Mouse (Mus musculus) frontal cortex, postnatal 14 days (tissue): ENCODE measurements around the gene 1500015O10Rik.

ENCODE experiments used
- DNase-seq, 2 experiments: peaks; one replicate each; pipeline ENCODE4 v3.0.0; 2022; ENCODE audit warnings: low spot score in 2 of 2

The 1500015O10Rik gene

GRCm38 (mm10) chr1:43774126-43774525 lies 43.7 kb downstream of the 1500015O10Rik start:
- DNase-seq = no peak

- no peak for DNase-seq
These were observed 45.7 kb downstream of the 1500015O10Rik start for GRCm38 (mm10) chr1:43776106-43776505.

- DNase-seq = no peak
These were observed 50.8 kb downstream of the 1500015O10Rik start for GRCm38 (mm10) chr1:43781195-43781594.

- DNase-seq = no peak
These were observed 51.3 kb downstream of the 1500015O10Rik start for GRCm38 (mm10) chr1:43781672-43782071.

- peak in 1 of 2 experiments; percentile 21 for DNase-seq
These were observed 52.3 kb downstream of the 1500015O10Rik start for GRCm38 (mm10) chr1:43782680-43783079.

GRCm38 (mm10) chr1:43783186-43783585 lies 52.8 kb downstream of the 1500015O10Rik start:
- no peak for DNase-seq

GRCm38 (mm10) chr1:43785316-43785715 lies 54.9 kb downstream of the 1500015O10Rik start:
- DNase-seq = no peak

- DNase-seq = no peak
These were observed 56.3 kb downstream of the 1500015O10Rik start for GRCm38 (mm10) chr1:43786711-43787110.

- no peak for DNase-seq
These were observed 59.4 kb downstream of the 1500015O10Rik start for GRCm38 (mm10) chr1:43789765-43790164.
